Mouse (Mus musculus) heart, adult 9 months (tissue): ENCODE data around the gene Slc4a8.
"Not testable (repeated sequence)": the region's sequence is repeated elsewhere in the genome, so short reads cannot be mapped to it uniquely, and the experiment has no call there.

Experiments
- DNase-seq, 2 experiments: peaks; one replicate each; pipeline ENCODE4 v3.0.0; 2022; ENCODE audit warnings: low spot score in 2 of 2

The Slc4a8 gene

DNA sequence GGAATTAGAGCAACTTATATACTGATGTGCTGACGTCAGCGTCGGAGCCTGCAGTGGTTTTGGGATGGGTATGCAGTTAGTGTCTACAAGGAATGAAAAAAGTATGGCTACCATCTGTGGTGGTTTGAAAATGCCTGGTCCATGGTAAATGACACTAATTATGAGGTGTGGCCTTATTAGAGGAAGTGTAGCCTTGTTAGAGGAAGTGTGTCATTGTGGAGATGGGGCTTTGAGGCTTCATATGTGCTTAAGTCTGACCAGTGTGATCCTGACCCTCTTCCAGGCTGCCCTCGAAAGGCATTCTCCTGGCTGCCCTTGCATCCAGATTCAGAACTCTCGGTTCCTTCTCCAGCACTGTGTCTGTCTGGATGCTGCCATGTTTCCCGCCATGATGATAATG, 18.3 kb upstream of the Slc4a8 start:
- DNase-seq, result no peak

DNA sequence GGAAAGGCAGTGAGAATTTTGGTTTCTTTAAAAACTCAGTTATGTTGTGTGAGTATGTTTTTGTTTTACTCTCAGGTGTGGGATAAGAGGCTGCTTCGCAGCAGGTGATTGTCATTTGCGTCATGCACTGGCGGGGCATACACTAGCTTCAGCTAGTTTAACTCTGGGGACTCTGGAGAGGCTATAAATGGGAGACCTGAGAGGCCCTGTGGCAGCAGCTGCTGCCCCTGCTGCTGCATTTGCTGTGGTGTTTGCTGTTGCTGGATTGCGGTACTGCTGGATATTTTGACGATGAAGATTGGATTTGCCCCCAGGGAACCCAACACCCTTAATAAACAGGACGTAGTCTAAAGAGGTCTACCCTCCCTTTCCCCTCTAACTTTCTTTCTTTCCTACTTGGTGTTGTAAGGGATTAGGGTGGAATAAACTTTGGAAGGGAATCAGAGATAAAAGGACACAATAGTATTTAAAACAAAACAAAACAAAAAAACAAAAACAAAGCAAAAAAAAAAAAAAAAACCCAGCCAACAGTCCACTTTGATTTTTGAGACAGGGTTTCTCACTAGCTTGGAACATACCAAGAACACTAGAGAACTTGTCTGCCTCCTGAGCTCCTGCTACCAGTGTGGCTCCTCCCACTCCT, 14.9 kb upstream of the Slc4a8 start:
- no peak for DNase-seq

DNA sequence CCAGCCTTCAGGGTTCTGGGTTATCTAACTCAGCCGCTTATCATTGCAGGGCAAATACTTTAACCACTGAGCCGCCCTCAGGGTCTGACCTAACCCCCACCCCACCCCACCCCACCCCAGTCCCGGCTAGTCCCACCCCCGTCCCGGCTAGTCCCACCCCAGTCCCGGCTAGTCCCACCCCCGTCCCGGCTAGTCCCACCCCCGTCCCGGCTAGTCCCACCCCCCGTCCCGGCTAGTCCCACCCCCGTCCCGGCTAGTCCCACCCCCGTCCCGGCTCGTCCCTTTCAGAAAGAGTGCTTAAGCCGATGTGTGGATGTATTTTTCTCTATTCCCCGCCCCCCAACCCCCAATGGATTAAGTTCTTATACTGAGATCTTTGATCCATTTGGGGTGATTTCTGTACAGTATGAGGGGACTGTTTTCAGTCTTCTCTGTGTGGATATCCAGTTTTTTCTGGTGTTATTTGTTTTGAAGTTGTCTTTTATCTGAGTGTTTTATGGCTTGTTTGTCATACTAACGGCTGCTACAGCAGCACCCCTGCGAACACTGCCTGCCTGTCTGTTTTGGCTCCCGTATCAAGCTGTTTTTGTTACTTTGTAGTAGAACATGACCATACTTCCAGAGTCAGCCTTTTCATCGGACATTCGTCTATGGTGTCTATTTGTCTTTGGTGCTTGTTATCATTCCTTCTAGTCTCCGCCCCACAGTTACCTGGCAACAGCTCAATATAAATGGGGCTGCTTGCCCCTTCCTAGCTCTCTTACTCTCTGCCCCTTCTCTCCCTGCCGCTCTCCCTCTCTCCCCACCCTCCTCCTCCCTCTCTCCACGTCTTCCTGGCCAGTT, 14.2 kb upstream of the Slc4a8 start:
- DNase-seq, result no peak

DNA sequence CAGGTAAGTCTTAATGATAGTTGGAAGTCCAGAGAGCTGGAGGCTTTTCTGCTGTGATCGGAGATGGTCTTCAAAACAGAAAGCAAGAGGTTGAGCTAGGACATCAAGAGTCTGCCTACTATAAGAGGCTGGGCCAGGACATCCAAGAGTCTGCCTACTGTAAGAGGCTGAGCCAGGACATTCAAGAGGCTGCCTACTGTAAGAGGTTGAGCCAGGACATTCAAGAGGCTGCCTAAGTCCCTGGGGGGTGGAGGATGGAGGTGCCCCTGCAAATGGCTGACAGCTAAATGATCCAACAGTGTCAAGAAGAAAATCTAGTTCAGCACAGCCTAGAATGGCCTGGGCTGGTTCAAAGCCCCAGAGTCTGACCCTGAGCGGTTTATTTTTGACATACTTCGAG, 13.0 kb upstream of the Slc4a8 start:
- no peak for DNase-seq

DNA sequence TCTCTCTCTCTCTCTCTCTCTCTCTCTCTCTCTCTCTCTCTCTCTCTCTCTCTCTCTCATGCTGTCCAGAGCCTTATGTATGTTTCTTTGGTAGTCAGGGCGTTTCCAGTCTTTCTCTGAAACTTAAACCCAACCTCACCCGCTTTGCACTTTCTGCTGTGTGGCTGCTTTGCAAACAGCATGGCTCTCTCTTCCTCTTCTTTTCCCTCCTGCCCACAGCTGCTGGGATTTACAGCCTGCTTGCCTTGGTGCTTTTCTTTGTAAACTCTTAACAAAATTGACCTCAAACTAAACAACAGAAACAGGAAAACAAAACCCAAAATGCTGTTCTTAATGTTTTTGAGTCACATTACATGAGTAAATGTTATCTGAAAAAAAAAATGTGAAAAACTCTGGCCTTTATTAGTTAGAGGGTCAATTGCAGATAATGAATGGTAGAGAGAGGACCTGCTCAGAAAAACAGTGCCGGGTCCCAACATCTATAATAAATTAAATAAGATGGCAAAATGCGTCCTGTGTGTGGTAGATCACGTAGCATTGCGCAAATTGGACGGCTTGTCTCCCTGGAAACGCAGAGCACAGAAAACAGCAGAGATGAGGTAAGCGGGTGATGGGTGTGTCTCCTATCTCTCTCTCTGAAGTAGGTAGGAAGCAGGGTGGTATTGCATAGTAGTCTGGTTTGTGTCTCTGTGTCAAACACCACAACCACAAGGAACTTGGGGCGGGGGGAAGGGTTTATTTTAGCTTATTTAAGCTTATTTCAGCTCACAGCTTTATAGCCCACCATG, 11.6 kb upstream of the Slc4a8 start:
- DNase-seq, result no peak

- DNase-seq, result no peak
Observed at GRCm38 (mm10) chr15:100752439-100752838, 9.1 kb upstream of the Slc4a8 start.

DNA sequence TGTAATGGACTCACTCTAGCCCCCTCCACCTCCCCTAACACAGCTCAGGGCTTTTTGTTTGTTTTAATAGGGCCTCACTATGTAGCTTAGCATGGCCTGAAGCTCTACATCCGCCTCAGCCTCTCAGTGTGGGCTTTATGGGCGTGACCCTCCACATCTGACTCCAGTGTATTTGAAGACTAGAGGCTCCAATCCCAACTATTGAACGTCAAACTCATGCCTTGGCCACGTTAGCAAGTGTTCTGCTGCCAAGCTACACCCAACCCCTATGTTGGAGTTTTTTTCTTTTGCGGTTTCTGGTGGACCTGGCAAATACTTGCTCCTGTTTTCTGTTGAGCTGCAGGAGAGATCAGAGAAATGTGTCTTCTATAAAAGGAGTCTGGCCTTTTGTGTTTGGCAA, 8.5 kb upstream of the Slc4a8 start:
- no peak for DNase-seq

DNA sequence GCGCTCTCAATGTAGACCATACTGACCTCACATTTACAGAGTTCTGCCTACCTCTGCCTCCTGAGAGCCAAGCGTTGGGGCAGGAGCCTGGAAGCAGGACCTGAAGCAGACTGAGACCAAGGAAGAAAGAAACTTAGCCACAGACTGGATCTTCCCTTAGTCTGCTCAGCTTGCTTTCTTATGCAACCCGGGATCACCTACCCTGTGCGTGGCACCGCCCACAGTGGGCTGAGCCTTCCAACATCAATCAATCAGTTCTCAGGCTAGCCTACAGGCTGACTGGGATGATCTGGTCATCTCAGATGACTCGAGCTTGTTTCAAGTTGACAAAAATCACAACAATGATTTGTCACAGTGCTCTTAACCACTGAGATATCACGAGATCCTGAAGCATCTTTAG, 7.5 kb upstream of the Slc4a8 start:
- no peak for DNase-seq

GRCm38 (mm10) chr15:100754805-100755497, 6.6 kb upstream of the Slc4a8 start:
- no peak for DNase-seq

GRCm38 (mm10) chr15:100755498-100755859, 6.1 kb upstream of the Slc4a8 start:
- no peak for DNase-seq

GRCm38 (mm10) chr15:100755881-100756624, 5.5 kb upstream of the Slc4a8 start:
- no peak for DNase-seq

DNA sequence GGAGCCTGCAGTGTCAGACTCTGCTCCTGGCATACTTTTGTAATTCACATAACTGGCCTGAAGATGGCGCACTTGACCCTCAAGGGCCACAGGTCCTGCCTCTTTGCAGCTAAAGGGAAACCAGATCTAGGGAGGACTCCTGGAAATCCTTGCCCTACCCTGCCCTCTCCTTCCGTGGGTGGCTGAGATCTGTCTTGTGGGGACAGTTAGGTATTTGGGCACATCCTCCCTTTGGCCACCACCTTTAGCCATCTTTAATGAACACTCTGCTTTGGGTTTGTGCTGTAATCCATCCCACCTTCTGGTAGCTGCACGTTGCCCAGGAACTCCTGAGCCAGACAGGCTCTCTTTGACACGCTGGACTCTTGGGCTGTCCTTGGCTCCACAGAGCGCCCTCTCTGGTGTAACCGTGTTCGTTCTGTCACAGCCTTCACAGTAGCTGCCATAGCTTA, 4.0 kb upstream of the Slc4a8 start:
- DNase-seq, result no peak

DNA sequence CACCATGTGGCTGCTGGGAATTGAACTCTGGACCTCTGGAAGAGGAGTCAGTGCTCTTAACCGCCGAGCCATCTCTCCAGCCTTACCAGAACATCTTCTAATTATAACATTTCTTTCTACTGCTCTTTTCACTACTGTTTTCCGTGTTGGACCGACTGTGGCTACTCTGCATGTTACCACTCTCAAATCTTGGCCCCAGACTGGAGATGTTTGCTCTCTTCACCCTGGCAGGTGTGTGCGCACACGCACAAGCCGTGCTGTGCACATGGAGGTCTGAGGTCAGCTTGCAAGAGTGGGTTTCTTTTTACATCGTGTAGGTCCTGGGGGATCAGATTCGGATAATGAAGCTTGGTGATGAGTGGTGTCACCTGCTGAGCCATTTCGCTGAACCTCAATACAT, 2.3 kb upstream of the Slc4a8 start:
- DNase-seq, result no peak

DNA sequence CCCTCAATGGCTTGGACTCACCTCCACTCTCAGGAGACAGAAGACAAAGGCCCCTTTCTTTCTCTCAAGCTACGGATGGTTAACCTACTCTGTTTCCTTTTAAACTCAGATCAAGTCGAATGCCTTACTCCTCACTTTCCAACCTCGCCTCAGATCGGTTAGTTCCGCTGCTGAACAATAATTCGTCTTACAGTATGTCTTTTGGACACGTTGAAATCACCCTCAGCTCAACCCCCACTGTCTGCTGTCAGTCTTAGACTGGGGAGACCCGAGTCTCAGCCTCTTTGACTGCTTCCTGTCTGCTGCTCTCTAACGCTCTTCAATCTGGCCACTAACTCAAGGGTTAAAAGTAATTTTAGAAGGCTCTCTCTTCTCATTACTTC, 520 bp upstream of the Slc4a8 start:
- no peak for DNase-seq

GRCm38 (mm10) chr15:100762649-100763048, 1.1 kb downstream of the Slc4a8 start:
- no peak for DNase-seq

- no peak for DNase-seq
Observed at GRCm38 (mm10) chr15:100764163-100764951, 2.8 kb downstream of the Slc4a8 start.

- DNase-seq, result no peak
Observed at GRCm38 (mm10) chr15:100766826-100767225, 5.3 kb downstream of the Slc4a8 start.

- no peak for DNase-seq
Observed at GRCm38 (mm10) chr15:100767851-100768250, 6.3 kb downstream of the Slc4a8 start.

DNA sequence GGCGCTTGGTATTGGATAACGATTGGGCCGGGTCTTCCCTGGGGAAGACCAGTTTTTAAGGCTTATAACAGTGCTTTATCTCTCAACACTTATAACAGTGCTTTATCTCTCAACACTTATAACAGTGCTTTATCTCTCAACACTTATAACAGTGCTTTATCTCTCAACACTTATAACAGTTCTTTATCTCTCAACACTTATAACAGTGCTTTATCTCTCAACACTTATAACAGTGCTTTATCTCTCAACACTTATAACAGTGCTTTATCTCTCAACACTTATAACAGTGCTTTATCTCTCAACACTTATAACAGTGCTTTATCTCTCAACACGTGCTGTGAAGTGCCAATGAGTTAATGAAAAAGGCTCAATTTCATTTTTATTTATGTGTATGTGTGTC, 7.5 kb downstream of the Slc4a8 start:
- not testable (repeated sequence) for DNase-seq

GRCm38 (mm10) chr15:100770338-100770737, 8.8 kb downstream of the Slc4a8 start:
- no peak for DNase-seq
